Mouse (Mus musculus): ENCODE data around the gene Rbpj.
A peak's percentile ranks its signal among the peaks of the same experiment; 100 is the strongest.

DNA sequence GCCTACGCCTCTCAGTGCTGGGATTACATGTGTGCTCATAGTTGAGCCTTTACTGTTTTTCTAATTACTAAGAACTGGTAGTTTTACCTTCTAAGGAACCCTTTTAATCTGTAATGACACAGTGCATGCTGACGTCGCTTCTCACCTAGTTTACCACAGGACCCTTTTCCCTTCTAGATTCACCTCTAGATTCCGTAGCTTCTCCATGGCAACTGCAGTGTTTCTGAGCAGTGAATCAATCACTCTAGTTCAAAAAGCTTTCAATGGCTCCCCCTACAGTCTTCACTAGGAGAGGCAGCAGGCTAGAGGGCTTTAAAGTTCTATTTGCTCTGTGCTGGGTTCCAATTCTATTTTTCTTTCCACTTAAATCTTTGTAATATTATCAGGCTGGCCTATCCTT, 128.3 kb downstream of the Rbpj start:
- TF ChIP-seq CTCF (IDR thresholded peaks at IDR 0.05; ENCODE audit: extremely low read depth, insufficient read depth, low read length), result peak; percentile 59
- TF ChIP-seq POLR2A (IDR thresholded peaks at IDR 0.05; ENCODE audit: extremely low read depth, insufficient read depth, low read length), result no peak
